Comparison of ENCODE assay signal across 8 mouse cellular contexts in genomic region chr2:152360271-152360775, GRCm38 (mm10). TPM values are rescaled to one million over a fixed set of nuclear protein-coding genes. Genes with fewer than 3 reads are reported as not detected.
DNase-seq lines count a peak whose midpoint lies in the region; ATAC-seq and TF ChIP-seq lines count a peak whose summit lies in the region.

No protein-coding gene starts in this region.

- H3K4me1 ChIP-seq in lung, postnatal 0 days (ENCODE audit: insufficient read depth, low read depth, low read length) = no peaks in the 10 kb centered on the region
- 0 out of 2 replicates have a peak, but pooled peaks cover 3% of the 10 kb centered on the region for H3K4me1 ChIP-seq in forebrain, postnatal 0 days (ENCODE audit: insufficient read depth)

- H3K27me3 ChIP-seq in lung, postnatal 0 days (replicated peaks; ENCODE audit: insufficient read depth, low read length) = no peaks in the 10 kb centered on the region
- H3K27me3 ChIP-seq in forebrain, postnatal 0 days (ENCODE audit: insufficient read depth, low read length) = no peaks in the 10 kb centered on the region

- TF ChIP-seq CTCF in lung, postnatal 0 days (IDR thresholded peaks at IDR 0.05) = no peak
- TF ChIP-seq CTCF in forebrain, postnatal 0 days (IDR thresholded peaks at IDR 0.05; ENCODE audit: low read depth) = no peak

- H3K4me3 ChIP-seq in lung, postnatal 0 days (ENCODE audit: low read depth, low read length) = no peak overlapping the region
- no peak overlapping the region for H3K4me3 ChIP-seq in forebrain, postnatal 0 days (ENCODE audit: low read depth, low read length)

- WGBS in lung, postnatal 0 days = 9% methylated on average over 7 of the region's 7 CpGs
- 63% methylated on average over 7 of the region's 7 CpGs for WGBS in forebrain, postnatal 0 days

- no peak overlapping the region for H3K4me2 ChIP-seq in lung, postnatal 0 days (replicated peaks; ENCODE audit: low read depth, low read length)
- H3K4me2 ChIP-seq in forebrain, postnatal 0 days (ENCODE audit: low read depth) = no peak overlapping the region

- peak overlapping the region; percentile 48 for H3K27ac ChIP-seq in lung, postnatal 0 days (ENCODE audit: low read length)
- H3K27ac ChIP-seq in forebrain, postnatal 0 days (ENCODE audit: low read depth, low read length) = no peak overlapping the region

- intact Hi-C loops in heart, postnatal 25 days (cut with DNase I) = no loop called here
- intact Hi-C loops in left cerebral cortex, postnatal 14 days (cut with DNase I) = loop anchor here (10.0 kb wide), 1 partner anchor 336 kb away; no protein-coding TSS in a partner anchor

- H3K9ac ChIP-seq in lung, postnatal 0 days (replicated peaks; ENCODE audit: low read depth) = no peak overlapping the region
- no peak overlapping the region for H3K9ac ChIP-seq in forebrain, postnatal 0 days

- TF ChIP-seq EP300 in lung, postnatal 0 days (IDR thresholded peaks at IDR 0.05) = no peak; the same call in 1 of the 2 replicates

- ATAC-seq in lung, postnatal 0 days = peak; percentile 88
- no peak for ATAC-seq in forebrain, postnatal 0 days

- H3K9me3 ChIP-seq in lung, postnatal 0 days (ENCODE audit: low read length) = no peaks in the 10 kb centered on the region
- H3K9me3 ChIP-seq in forebrain, postnatal 0 days (ENCODE audit: low read length) = no peaks in the 10 kb centered on the region

- no peaks in the 10 kb centered on the region for H3K36me3 ChIP-seq in lung, postnatal 0 days (ENCODE audit: insufficient read depth, low read length)
- no peaks in the 10 kb centered on the region for H3K36me3 ChIP-seq in forebrain, postnatal 0 days (ENCODE audit: insufficient read depth)

- peak; percentile 37 to 42 for DNase-seq in CD8-positive naive resting alpha-beta T cell, adult 2 months (ENCODE audit: low read depth in 2 of 2, low spot score in 2 of 2)
- peak; percentile 63 to 83 for DNase-seq in adrenal gland, postnatal 36 days
- peak; percentile 84 for DNase-seq in heart, postnatal 25 days (ENCODE audit: low spot score)
- DNase-seq in lung, postnatal 0 days (ENCODE audit: low spot score) = peak; percentile 80
- peak; percentile 39 for DNase-seq in thymus, postnatal 25 days
- DNase-seq in left cerebral cortex, postnatal 14 days (ENCODE audit: low spot score in 2 of 2) = no peak
- DNase-seq in layer of hippocampus, adult 9-10 months (ENCODE audit: low spot score) = no peak
- no peak for DNase-seq in forebrain, postnatal 0 days

RNA-seq across cellular contexts. Expression of gene Nrsn2, which starts 16.1 kb away (rescaled TPM):
- total RNA-seq in adrenal gland, postnatal 36 days (2021) = 1 to 10 TPM; 2.3 to 2.5 TPM
- total RNA-seq in heart, postnatal 25 days (2021) = not detected
- not detected in 2 replicates for polyA plus RNA-seq in lung, postnatal 0 days (2015; fragmentation: Nextera tagmentation; extraction: Ambion mirVana)
- total RNA-seq in left cerebral cortex, postnatal 14 days (2021) = 10 to 100 TPM; 38.3 to 57.6 TPM
- 30.9 and 43.7 TPM in 2 replicates for total RNA-seq in forebrain, postnatal 0 days (2014; rRNA removed)
- polyA plus RNA-seq in forebrain, postnatal 0 days (2015; fragmentation: Nextera tagmentation; extraction: Ambion mirVana) = 32.0 and 52.1 TPM in 2 replicates

RNA-seq across cellular contexts. Expression of gene Trib3, which starts 16.5 kb away (rescaled TPM):
- 10 to 100 TPM in 1 of 2 experiments, 1 to 10 TPM in 1; 4.6 to 19.9 TPM for total RNA-seq in adrenal gland, postnatal 36 days (2021)
- 1 to 10 TPM; 2.2 to 3.0 TPM for total RNA-seq in heart, postnatal 25 days (2021)
- polyA plus RNA-seq in lung, postnatal 0 days (2015; fragmentation: Nextera tagmentation; extraction: Ambion mirVana) = 5.7 and 6.7 TPM in 2 replicates
- under 1 TPM; 0.34 to 0.99 TPM for total RNA-seq in left cerebral cortex, postnatal 14 days (2021)
- 2.0 and 2.2 TPM in 2 replicates for total RNA-seq in forebrain, postnatal 0 days (2014; rRNA removed)
- polyA plus RNA-seq in forebrain, postnatal 0 days (2015; fragmentation: Nextera tagmentation; extraction: Ambion mirVana) = 1.3 and 1.4 TPM in 2 replicates

RNA-seq across cellular contexts. Expression of gene Rbck1, which starts 27.9 kb away (rescaled TPM):
- total RNA-seq in adrenal gland, postnatal 36 days (2021) = 10 to 100 TPM; 85.1 to 94.5 TPM
- total RNA-seq in heart, postnatal 25 days (2021) = 10 to 100 TPM; 51.9 to 55.9 TPM
- 67.9 and 74.4 TPM in 2 replicates for polyA plus RNA-seq in lung, postnatal 0 days (2015; fragmentation: Nextera tagmentation; extraction: Ambion mirVana)
- total RNA-seq in left cerebral cortex, postnatal 14 days (2021) = 100 to 1,000 TPM; 107 to 116 TPM
- 105 and 108 TPM in 2 replicates for total RNA-seq in forebrain, postnatal 0 days (2014; rRNA removed)
- 88.9 and 90.7 TPM in 2 replicates for polyA plus RNA-seq in forebrain, postnatal 0 days (2015; fragmentation: Nextera tagmentation; extraction: Ambion mirVana)

RNA-seq across cellular contexts. Expression of gene Sox12, which starts 37.5 kb away (rescaled TPM):
- total RNA-seq in adrenal gland, postnatal 36 days (2021) = 10 to 100 TPM in 1 of 2 experiments, 1 to 10 TPM in 1; 8.3 to 12.9 TPM
- total RNA-seq in heart, postnatal 25 days (2021) = 1 to 10 TPM; 9.5 to 9.7 TPM
- polyA plus RNA-seq in lung, postnatal 0 days (2015; fragmentation: Nextera tagmentation; extraction: Ambion mirVana) = 3.5 and 3.9 TPM in 2 replicates
- 10 to 100 TPM; 17.9 to 22.0 TPM for total RNA-seq in left cerebral cortex, postnatal 14 days (2021)
- total RNA-seq in forebrain, postnatal 0 days (2014; rRNA removed) = 47.1 and 47.8 TPM in 2 replicates
- polyA plus RNA-seq in forebrain, postnatal 0 days (2015; fragmentation: Nextera tagmentation; extraction: Ambion mirVana) = 10.0 and 11.9 TPM in 2 replicates

RNA-seq across cellular contexts. Expression of gene Zcchc3, which starts 54.5 kb away (rescaled TPM):
- 1 to 10 TPM; 6.8 to 8.7 TPM for total RNA-seq in adrenal gland, postnatal 36 days (2021)
- 10 to 100 TPM in 1 of 2 experiments, 1 to 10 TPM in 1; 9.7 to 10.1 TPM for total RNA-seq in heart, postnatal 25 days (2021)
- polyA plus RNA-seq in lung, postnatal 0 days (2015; fragmentation: Nextera tagmentation; extraction: Ambion mirVana) = 17.3 TPM in 2 replicates
- 10 to 100 TPM in 1 of 2 experiments, 1 to 10 TPM in 1; 8.7 to 11.9 TPM for total RNA-seq in left cerebral cortex, postnatal 14 days (2021)
- 10.5 and 16.4 TPM in 2 replicates for total RNA-seq in forebrain, postnatal 0 days (2014; rRNA removed)
- polyA plus RNA-seq in forebrain, postnatal 0 days (2015; fragmentation: Nextera tagmentation; extraction: Ambion mirVana) = 13.5 and 15.4 TPM in 2 replicates

Comparison
In these comparisons a context has a peak if more than half of its experiments do, and no peak if none do; other contexts are left out.
1. DNase-seq: peak in CD8-positive naive resting alpha-beta T cell, adult 2 months (2 of 2), adrenal gland, postnatal 36 days (2 of 2), heart, postnatal 25 days (single experiment), lung, postnatal 0 days (single experiment) and thymus, postnatal 25 days (single experiment); none in left cerebral cortex, postnatal 14 days (0 of 2), layer of hippocampus, adult 9-10 months (single experiment) and forebrain, postnatal 0 days (single experiment).